Mouse (Mus musculus) kidney, embryonic 14.5 days (tissue): ENCODE data around the gene Rad51b. TPM values are rescaled to one million over a fixed set of nuclear protein-coding genes. Genes with fewer than 3 reads are reported as not detected.
A peak's percentile ranks its signal among the peaks of the same experiment; 100 is the strongest.

Experiments
- ATAC-seq: fragments of 200-750 bp; cut with Nextera tagmentation; 2 replicates; pipeline ENCODE4 v1.8.0; 2017; ENCODE audit warnings: moderate number of reproducible peaks, mild to moderate bottlenecking, moderate TSS enrichment, moderate library complexity; ENCODE audit not compliant: low FRiP score, low TSS enrichment
- H3K27ac ChIP-seq: fragments of 300-500 bp; sonication (generic); 2 replicates; pipeline ENCODE4 v1.5.1; 2014; ENCODE audit warnings: low read depth, mild to moderate bottlenecking, low read length, moderate library complexity, mixed read lengths
- H3K27me3 ChIP-seq: fragments of 300-500 bp; sonication (generic); 2 replicates; pipeline ENCODE4 v1.6.1; 2014; ENCODE audit warnings: mild to moderate bottlenecking, low read length; ENCODE audit not compliant: control insufficient read depth, insufficient read depth
- H3K36me3 ChIP-seq: fragments of 300-500 bp; sonication (generic); 2 replicates; pipeline ENCODE4 v1.6.1; 2014; ENCODE audit warnings: low read length, mixed read lengths; ENCODE audit not compliant: control insufficient read depth, insufficient read depth
- H3K4me1 ChIP-seq: fragments of 300-500 bp; sonication (generic); 2 replicates; pipeline ENCODE4 v1.6.1; 2014; ENCODE audit warnings: low read length, mixed read lengths; ENCODE audit not compliant: control insufficient read depth, insufficient read depth
- H3K4me2 ChIP-seq: fragments of 300-500 bp; sonication (generic); replicated peaks from 2 replicates; pipeline ENCODE4 v1.6.1; 2014; ENCODE audit warnings: low read depth, mild to moderate bottlenecking, low read length
- H3K4me3 ChIP-seq: fragments of 300-500 bp; sonication (generic); 2 replicates; pipeline ENCODE4 v1.5.1; 2014; ENCODE audit warnings: mild to moderate bottlenecking, low read length
- H3K9ac ChIP-seq: fragments of 300-500 bp; sonication (generic); 2 replicates; pipeline ENCODE4 v1.6.1; 2014; ENCODE audit warnings: low read depth, mild to moderate bottlenecking, low read length, moderate library complexity
- H3K9me3 ChIP-seq: fragments of 300-500 bp; sonication (generic); 2 replicates; pipeline ENCODE4 v1.6.1; 2016; ENCODE audit warnings: low read length; ENCODE audit not compliant: control insufficient read depth
- WGBS: fragments of 180-500 bp; shearing (Covaris S2); extraction: QIAGEN DNeasy Blood & Tissue Kit; methylation state at CpG from one replicate; pipeline ENCODE4 v1.1.7; 2014; 5-methylcytosine and 5-hydroxymethylcytosine counted together
- polyA plus RNA-seq: library from polyadenylated mRNA; unstranded; fragments of >200 nt; fragmentation: Nextera tagmentation; extraction: Ambion mirVana; gene quantifications from 2 replicates; pipeline ENCODE4 v1.2.1, GENCODE M21; 2014

The Rad51b gene
- polyA plus RNA-seq, 1 experiment from 2014 or later, result 7.2 TPM

GRCm38 (mm10) chr12:79380190-79380589, 83.1 kb downstream of the Rad51b start:
- WGBS, result 88% methylated on average over 1 of the region's 1 CpGs
- H3K36me3 ChIP-seq, result no peaks in the 10 kb centered on the region
- no peak overlapping the region for H3K4me3 ChIP-seq
- no peak overlapping the region for H3K4me2 ChIP-seq
- H3K9me3 ChIP-seq, result no peaks in the 10 kb centered on the region
- H3K4me1 ChIP-seq, result no peaks in the 10 kb centered on the region
- ATAC-seq, result no peak
- H3K9ac ChIP-seq, result no peak overlapping the region
- H3K27me3 ChIP-seq, result no peaks in the 10 kb centered on the region
- H3K27ac ChIP-seq, result no peak overlapping the region

GRCm38 (mm10) chr12:79381489-79381888, 84.4 kb downstream of the Rad51b start:
- no peak overlapping the region for H3K4me3 ChIP-seq
- H3K9ac ChIP-seq, result no peak overlapping the region
- WGBS, result 56% methylated on average over 3 of the region's 3 CpGs
- no peak overlapping the region for H3K27ac ChIP-seq
- ATAC-seq, result no peak
- H3K9me3 ChIP-seq, result no peaks in the 10 kb centered on the region
- H3K27me3 ChIP-seq, result no peaks in the 10 kb centered on the region
- no peaks in the 10 kb centered on the region for H3K4me1 ChIP-seq
- no peaks in the 10 kb centered on the region for H3K36me3 ChIP-seq
- H3K4me2 ChIP-seq, result no peak overlapping the region

DNA sequence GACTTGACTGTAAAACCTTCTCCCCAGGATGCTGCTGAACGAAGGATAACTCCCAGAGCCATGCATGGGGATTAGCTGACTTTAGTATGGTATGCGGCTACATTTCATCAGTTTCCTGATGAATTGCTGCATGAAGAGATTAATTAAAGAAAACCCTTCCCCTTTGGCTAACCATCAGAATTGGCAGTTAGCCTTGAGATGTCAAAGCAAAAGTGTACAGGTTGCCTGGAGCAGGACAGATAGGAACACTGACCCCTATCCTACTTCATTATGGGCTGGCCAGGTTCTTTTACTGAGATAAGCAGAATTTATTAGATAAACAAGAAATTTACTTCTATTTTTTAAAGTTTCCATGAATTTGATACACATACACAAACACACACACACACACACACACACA, 85.3 kb downstream of the Rad51b start:
- Histone ChIP-seq H3K9ac (no peak overlapping the region), H3K4me3 (no peak overlapping the region), H3K27me3 (no peaks in the 10 kb centered on the region), H3K4me2 (no peak overlapping the region), H3K4me1 (no peaks in the 10 kb centered on the region), H3K9me3 (no peaks in the 10 kb centered on the region), H3K27ac (no peak overlapping the region), H3K36me3 (no peaks in the 10 kb centered on the region)
- WGBS, result 67% methylated on average over 2 of the region's 2 CpGs
- no peak for ATAC-seq

DNA sequence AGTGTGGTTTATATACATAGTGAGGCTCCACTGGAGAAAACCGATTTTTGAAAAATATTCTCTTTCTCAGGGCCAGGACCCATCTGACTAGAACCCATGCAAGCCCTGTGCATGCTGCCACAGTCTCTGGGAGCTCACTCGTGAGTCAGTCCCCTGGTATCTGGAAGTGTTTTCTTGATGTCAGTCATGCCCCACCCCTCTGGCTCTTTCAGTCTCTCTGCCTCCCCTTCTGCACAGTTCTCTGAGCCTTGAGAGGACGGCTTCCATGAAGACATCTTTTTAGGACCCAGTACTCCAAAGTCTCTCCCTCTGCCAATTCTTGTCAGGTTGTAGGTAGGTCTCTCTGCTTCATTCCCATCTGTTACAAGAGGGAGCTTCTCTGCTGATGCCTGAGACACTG, 86.5 kb downstream of the Rad51b start:
- Histone ChIP-seq H3K9ac (no peak overlapping the region), H3K27ac (no peak overlapping the region), H3K36me3 (no peaks in the 10 kb centered on the region), H3K27me3 (no peaks in the 10 kb centered on the region), H3K4me2 (no peak overlapping the region), H3K4me3 (no peak overlapping the region), H3K4me1 (no peaks in the 10 kb centered on the region), H3K9me3 (no peaks in the 10 kb centered on the region)
- WGBS, result 64% methylated on average over 3 of the region's 3 CpGs
- ATAC-seq, result no peak

GRCm38 (mm10) chr12:79384787-79385186, 87.7 kb downstream of the Rad51b start:
- Histone ChIP-seq H3K4me1 (no peaks in the 10 kb centered on the region), H3K4me3 (no peak overlapping the region), H3K9me3 (no peaks in the 10 kb centered on the region), H3K27ac (no peak overlapping the region), H3K9ac (no peak overlapping the region), H3K27me3 (no peaks in the 10 kb centered on the region), H3K36me3 (no peaks in the 10 kb centered on the region), H3K4me2 (no peak overlapping the region)
- WGBS, result 48% methylated on average over 9 of the region's 9 CpGs
- ATAC-seq, result no peak

DNA sequence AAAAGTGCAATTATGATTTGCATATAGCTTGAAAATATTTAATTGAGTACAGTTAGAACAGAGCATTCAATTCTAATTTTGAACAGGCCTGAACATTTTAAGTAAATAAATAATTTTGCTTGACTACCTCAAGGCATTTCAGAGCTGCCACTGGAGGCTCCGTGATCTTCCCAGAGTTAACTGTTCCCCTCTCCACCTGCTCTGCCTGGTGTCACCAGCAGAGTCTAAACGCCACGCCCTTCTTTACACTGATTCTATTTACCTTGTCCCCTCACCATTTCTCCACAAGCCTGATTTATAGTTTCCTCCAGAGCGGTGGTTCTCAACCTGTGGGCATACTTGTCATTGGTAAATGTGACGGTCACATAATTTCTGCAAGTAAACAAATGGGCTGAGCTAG, 88.1 kb downstream of the Rad51b start:
- H3K4me2 ChIP-seq, result no peak overlapping the region
- ATAC-seq, result no peak
- 64% methylated on average over 5 of the region's 5 CpGs for WGBS
- H3K27ac ChIP-seq, result no peak overlapping the region
- H3K4me1 ChIP-seq, result no peaks in the 10 kb centered on the region
- H3K9ac ChIP-seq, result no peak overlapping the region
- H3K9me3 ChIP-seq, result no peaks in the 10 kb centered on the region
- no peak overlapping the region for H3K4me3 ChIP-seq
- H3K36me3 ChIP-seq, result no peaks in the 10 kb centered on the region
- H3K27me3 ChIP-seq, result no peaks in the 10 kb centered on the region

GRCm38 (mm10) chr12:79387886-79388285, 90.8 kb downstream of the Rad51b start:
- no peak overlapping the region for H3K4me2 ChIP-seq
- whole genome bisulfite sequencing, result 63% methylated on average over 6 of the region's 6 CpGs
- no peak overlapping the region for H3K27ac ChIP-seq
- no peak overlapping the region for H3K4me3 ChIP-seq
- H3K27me3 ChIP-seq, result no peaks in the 10 kb centered on the region
- no peaks in the 10 kb centered on the region for H3K36me3 ChIP-seq
- ATAC-seq, result no peak
- no peak overlapping the region for H3K9ac ChIP-seq
- no peaks in the 10 kb centered on the region for H3K4me1 ChIP-seq
- no peaks in the 10 kb centered on the region for H3K9me3 ChIP-seq

GRCm38 (mm10) chr12:79389251-79389650, 92.2 kb downstream of the Rad51b start:
- Histone ChIP-seq H3K4me2 (no peak overlapping the region), H3K4me1 (no peaks in the 10 kb centered on the region), H3K9ac (no peak overlapping the region), H3K27ac (peak overlapping the region; percentile 14; the same call in 1 of the 2 replicates), H3K36me3 (no peaks in the 10 kb centered on the region), H3K4me3 (no peak overlapping the region), H3K27me3 (no peaks in the 10 kb centered on the region), H3K9me3 (no peaks in the 10 kb centered on the region)
- no peak for ATAC-seq
- WGBS, result 88% methylated on average over 3 of the region's 3 CpGs

- no peak overlapping the region for H3K27ac ChIP-seq
These were observed 92.9 kb downstream of the Rad51b start for GRCm38 (mm10) chr12:79389971-79390370.

DNA sequence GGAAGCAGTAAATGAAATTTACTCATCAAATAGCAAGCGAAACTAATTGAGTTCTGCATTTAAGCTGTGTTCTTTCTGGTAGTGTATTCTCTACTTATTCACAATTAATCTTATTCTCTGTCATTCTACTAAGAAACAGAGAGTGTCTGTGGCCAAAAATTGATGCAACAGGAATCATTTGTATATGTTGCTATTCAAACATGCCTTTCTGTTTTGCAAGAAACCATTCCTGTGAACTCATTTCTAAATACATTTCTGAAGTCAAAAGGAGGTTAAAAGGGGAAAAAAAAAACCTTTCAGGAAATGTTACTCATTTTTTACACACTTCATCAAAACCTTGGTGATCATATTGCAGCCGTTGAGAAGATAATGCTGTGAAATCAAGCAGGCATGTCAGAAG, 96.6 kb downstream of the Rad51b start:
- H3K36me3 ChIP-seq, result no peaks in the 10 kb centered on the region
- H3K9ac ChIP-seq, result no peak overlapping the region
- no peaks in the 10 kb centered on the region for H3K27me3 ChIP-seq
- WGBS, result 69% methylated on average over 2 of the region's 2 CpGs
- H3K9me3 ChIP-seq, result no peaks in the 10 kb centered on the region
- H3K4me2 ChIP-seq, result no peak overlapping the region
- ATAC-seq, result no peak
- no peak overlapping the region for H3K27ac ChIP-seq
- no peak overlapping the region for H3K4me3 ChIP-seq
- no peaks in the 10 kb centered on the region for H3K4me1 ChIP-seq

More at GRCm38 (mm10) chr12:79389971-79390370, 92.9 kb downstream of the Rad51b start:
- Histone ChIP-seq H3K9ac (no peak overlapping the region), H3K4me2 (no peak overlapping the region), H3K4me1 (no peaks in the 10 kb centered on the region), H3K27me3 (no peaks in the 10 kb centered on the region), H3K9me3 (no peaks in the 10 kb centered on the region), H3K36me3 (no peaks in the 10 kb centered on the region), H3K4me3 (no peak overlapping the region)
- no peak for ATAC-seq
